Mouse (Mus musculus) heart, adult 2 months (tissue): Measurements from ENCODE around the gene Acacb.
A peak's percentile ranks its signal among the peaks of the same experiment; 100 is the strongest.

Experiments
- CTCF ChIP-seq: fragments of 200-600 bp; IDR thresholded peaks from 2 replicates; pipeline ENCODE4 v1.8.1; 2022; ENCODE audit warnings: antibody characterized with exemption, mild to moderate bottlenecking, moderate library complexity
- POLR2A ChIP-seq: fragments of 200-500 bp; IDR thresholded peaks from 2 replicates; pipeline ENCODE4 v1.6.1; 2011; ENCODE audit warnings: mild to moderate bottlenecking, low read depth, low read length, control low read depth; ENCODE audit not compliant: insufficient read depth

- TF ChIP-seq CTCF (no peak), POLR2A (peak; percentile 56)
Observed at GRCm38 (mm10) chr5:114146028-114146888, at the start of gene Acacb.
